In genomic region chr16:91441811-91442240, GRCm38 (mm10) we compare ENCODE assay signal across 14 mouse cellular contexts. TPM values are rescaled to one million over a fixed set of nuclear protein-coding genes. Genes with fewer than 3 reads are reported as not detected.
DNase-seq lines count a peak whose midpoint lies in the region; ATAC-seq and TF ChIP-seq lines count a peak whose summit lies in the region.
"Had no signal": no experiment of that assay in that cellular context is flagged by ENCODE, and none has a peak within 500 bp of the region (broad histone marks: within the 10 kb centered on the region; RNA-seq: fewer than 3 reads in every experiment).

No protein-coding gene starts in this region.

- 88% methylated on average over 7 of the region's 7 CpGs for WGBS in kidney, embryonic 15.5 days
- WGBS in intestine, embryonic 16.5 days, result 72% methylated on average over 7 of the region's 7 CpGs
- 44% methylated on average over 7 of the region's 7 CpGs for WGBS in small intestine, adult 2 months

- TF ChIP-seq CTCF in small intestine, adult 2 months (IDR thresholded peaks at IDR 0.05; ENCODE audit: extremely low read depth, insufficient read length, insufficient replicate concordance, low read depth, low read length), result 0 out of 2 replicates have a peak, but pooled peaks have one; percentile 2

- H3K36me3 ChIP-seq in kidney, embryonic 15.5 days, result no peaks in the 10 kb centered on the region
- no peaks in the 10 kb centered on the region for H3K36me3 ChIP-seq in intestine, embryonic 16.5 days (ENCODE audit: control insufficient read depth, insufficient read depth, low read length)
- H3K36me3 ChIP-seq in small intestine, adult 2 months (ENCODE audit: control insufficient read depth, insufficient read depth, low read length), result no peaks in the 10 kb centered on the region

- H3K4me3 ChIP-seq in kidney, embryonic 15.5 days (replicated peaks), result no peak overlapping the region
- H3K4me3 ChIP-seq in intestine, embryonic 16.5 days (ENCODE audit: low read length), result no peak overlapping the region
- no peak overlapping the region for H3K4me3 ChIP-seq in small intestine, adult 2 months (ENCODE audit: low read depth, low read length)

- no peak for DNase-seq in kidney, postnatal 14 days
- peak; percentile 91 for DNase-seq in c-Kit-negative CD71-positive TER-119-positive erythroid progenitor cells, embryonic 14.5 days (ENCODE audit: low read depth, low spot score)
- DNase-seq in frontal cortex, adult 2 months (ENCODE audit: extremely low spot score in 1 of 2, low spot score in 1 of 2), result no peak
- DNase-seq in gastrocnemius, postnatal 14 days, result no peak
- DNase-seq: forebrain, postnatal 0 days; midbrain, embryonic 14.5 days had no signal

- H3K9me3 ChIP-seq in kidney, embryonic 15.5 days (replicated peaks), result no peaks in the 10 kb centered on the region
- no peaks in the 10 kb centered on the region for H3K9me3 ChIP-seq in intestine, embryonic 16.5 days (ENCODE audit: control insufficient read depth, low read length)

- peaks cover 5% of the 10 kb centered on the region; the same call in 1 of the 2 replicates for H3K4me1 ChIP-seq in kidney, embryonic 15.5 days
- 0 out of 2 replicates have a peak, but pooled peaks cover under 1% of the 10 kb centered on the region for H3K4me1 ChIP-seq in intestine, embryonic 16.5 days (ENCODE audit: control insufficient read depth, insufficient read depth, low read length)
- peaks cover 18% of the 10 kb centered on the region; the same call in 1 of the 2 replicates for H3K4me1 ChIP-seq in small intestine, adult 2 months (ENCODE audit: control insufficient read depth, insufficient read depth, insufficient read length, low read length)

- intact Hi-C loops in gastrocnemius, postnatal 14 days (cut with DNase I; ENCODE audit: low total_unique reads), result loop anchor here (10.0 kb wide), 1 partner anchor 67 kb away; the partner anchor contains the start of gene Ifnar2

- H3K27ac ChIP-seq in kidney, embryonic 15.5 days, result no peak overlapping the region
- H3K27ac ChIP-seq in intestine, embryonic 16.5 days (ENCODE audit: low read length), result peak overlapping the region; percentile 27; the same call in 1 of the 2 replicates
- peak overlapping the region; percentile 74 for H3K27ac ChIP-seq in small intestine, adult 2 months (ENCODE audit: insufficient read depth, low read depth, low read length)

- no peak for TF ChIP-seq POLR2A in small intestine, adult 2 months (IDR thresholded peaks at IDR 0.05; ENCODE audit: low read depth, low read length)

- no peak overlapping the region for H3K9ac ChIP-seq in kidney, embryonic 15.5 days
- no peak overlapping the region for H3K9ac ChIP-seq in intestine, embryonic 16.5 days (ENCODE audit: low read depth, low read length)
- H3K9ac ChIP-seq: forebrain, postnatal 0 days had no signal

- no peak overlapping the region for H3K4me2 ChIP-seq in kidney, embryonic 15.5 days
- H3K4me2 ChIP-seq in intestine, embryonic 16.5 days (ENCODE audit: low read depth, low read length), result no peak overlapping the region

- no peaks in the 10 kb centered on the region for H3K27me3 ChIP-seq in kidney, embryonic 15.5 days
- no peaks in the 10 kb centered on the region for H3K27me3 ChIP-seq in intestine, embryonic 16.5 days (replicated peaks; ENCODE audit: control insufficient read depth, insufficient read depth, low read length)
- H3K27me3 ChIP-seq in small intestine, adult 2 months (ENCODE audit: control insufficient read depth, insufficient read depth, low read length), result no peaks in the 10 kb centered on the region

- ATAC-seq in kidney, embryonic 15.5 days (replicated peaks; ENCODE audit: low FRiP score), result peak; percentile 94
- peak; percentile 95 for ATAC-seq in intestine, embryonic 16.5 days
- ATAC-seq in inflammation-experienced regulatory T-cells, adult 6 months, result no peak
- ATAC-seq: forebrain, postnatal 0 days had no signal

RNA-seq across cellular contexts. Expression of gene Il10rb, which starts 35.9 kb away (rescaled TPM):
- 29.9 and 31.0 TPM in 2 replicates for polyA plus RNA-seq in kidney, embryonic 15.5 days (2015; fragmentation: Nextera tagmentation; extraction: Ambion mirVana)
- polyA plus RNA-seq in intestine, embryonic 16.5 days (2015; fragmentation: Nextera tagmentation; extraction: Ambion mirVana), result 103 and 120 TPM in 2 replicates
- polyA plus RNA-seq in small intestine, adult 2 months (2012; rRNA removed), result 16.8 and 51.2 TPM in 2 replicates
- polyA plus RNA-seq in inflammation-experienced regulatory T-cells, adult 6 months (2017; shearing (Covaris generic)), result 100 to 1,000 TPM in 2 of 3 experiments, 10 to 100 TPM in 1; 95.7 to 124 (median 113) TPM
- 11.1 and 14.8 TPM in 2 replicates for polyA plus RNA-seq in frontal cortex, adult 2 months (2012; rRNA removed)
- 10 to 100 TPM in 1 of 2 experiments, 1 to 10 TPM in 1; 9.0 to 10.1 TPM for total RNA-seq in gastrocnemius, postnatal 14 days (2021)

RNA-seq across cellular contexts. Expression of gene Ifnar1, which starts 43.2 kb away (rescaled TPM):
- 58.5 and 62.2 TPM in 2 replicates for polyA plus RNA-seq in kidney, embryonic 15.5 days (2015; fragmentation: Nextera tagmentation; extraction: Ambion mirVana)
- 39.4 and 39.5 TPM in 2 replicates for polyA plus RNA-seq in intestine, embryonic 16.5 days (2015; fragmentation: Nextera tagmentation; extraction: Ambion mirVana)
- polyA plus RNA-seq in small intestine, adult 2 months (2012; rRNA removed), result 6.5 and 12.4 TPM in 2 replicates
- polyA plus RNA-seq in inflammation-experienced regulatory T-cells, adult 6 months (2017; shearing (Covaris generic)), result 10 to 100 TPM; 61.2 to 75.3 (median 62.6) TPM
- polyA plus RNA-seq in frontal cortex, adult 2 months (2012; rRNA removed), result 34.4 and 37.8 TPM in 2 replicates
- total RNA-seq in gastrocnemius, postnatal 14 days (2021), result 10 to 100 TPM; 26.1 to 28.7 TPM

RNA-seq across cellular contexts. Expression of gene Gm21970, which starts 50.3 kb away (rescaled TPM):
- polyA plus RNA-seq in kidney, embryonic 15.5 days (2015; fragmentation: Nextera tagmentation; extraction: Ambion mirVana), result not detected in 2 replicates
- not detected in 2 replicates for polyA plus RNA-seq in intestine, embryonic 16.5 days (2015; fragmentation: Nextera tagmentation; extraction: Ambion mirVana)
- not detected in 2 replicates for polyA plus RNA-seq in small intestine, adult 2 months (2012; rRNA removed)
- polyA plus RNA-seq in inflammation-experienced regulatory T-cells, adult 6 months (2017; shearing (Covaris generic)), result 1 to 10 TPM in 1 of 3 experiments, not detected in 2; 2.6 TPM
- not detected in 2 replicates for polyA plus RNA-seq in frontal cortex, adult 2 months (2012; rRNA removed)
- not detected for total RNA-seq in gastrocnemius, postnatal 14 days (2021)
- total RNA-seq: adrenal gland, postnatal 36 days; ES-E14; forebrain, postnatal 0 days; left cerebral cortex, adult 8-10 months had no signal
- polyA plus RNA-seq: cortical plate, adult 2 months; forebrain, postnatal 0 days; midbrain, embryonic 14.5 days had no signal
